Mouse (Mus musculus) lung, adult 2 months (tissue): ENCODE measurements around the gene Prrc2b. TPM values are rescaled to one million over a fixed set of nuclear protein-coding genes. Genes with fewer than 3 reads are reported as not detected.

Experiments used
- DNase-seq: peaks from one replicate; pipeline ENCODE4 v3.0.0; 2022
- H3K4me1 ChIP-seq: fragments of 200-500 bp; 2 replicates; pipeline ENCODE4 v1.6.1; 2011; ENCODE audit warnings: low read length; ENCODE audit not compliant: control insufficient read depth, insufficient read depth
- H3K4me3 ChIP-seq: fragments of 200-500 bp; replicated peaks from 2 replicates; pipeline ENCODE3; 2011; ENCODE audit warnings: low read depth, mild to moderate bottlenecking, control low read depth, low read length; ENCODE audit errors: extremely low read depth
- CTCF ChIP-seq: fragments of 200-500 bp; IDR thresholded peaks from 2 replicates; pipeline ENCODE4 v1.5.1; 2011; ENCODE audit warnings: mild to moderate bottlenecking, low read length, control low read depth; ENCODE audit not compliant: insufficient read depth
- POLR2A ChIP-seq: fragments of 200-500 bp; IDR thresholded peaks from 2 replicates; pipeline ENCODE4 v1.6.1; 2011; ENCODE audit warnings: low read depth, mild to moderate bottlenecking, control low read depth, low read length, borderline replicate concordance; ENCODE audit errors: extremely low read depth
- WGBS: fragments of 180-500 bp; shearing (Covaris S2); methylation state at CpG from one replicate; pipeline ENCODE4 v1.1.7; 2018; 5-methylcytosine and 5-hydroxymethylcytosine counted together
- polyA plus RNA-seq: library from polyadenylated mRNA; depleted of rRNA; stranded (reverse); fragments of >200 nt; gene quantifications from 2 replicates; pipeline ENCODE4 v1.2.3, GENCODE M21; 2012; rRNA removed

Gene Prrc2b
- 67.9 and 68.5 TPM in 2 replicates for polyA plus RNA-seq

DNA sequence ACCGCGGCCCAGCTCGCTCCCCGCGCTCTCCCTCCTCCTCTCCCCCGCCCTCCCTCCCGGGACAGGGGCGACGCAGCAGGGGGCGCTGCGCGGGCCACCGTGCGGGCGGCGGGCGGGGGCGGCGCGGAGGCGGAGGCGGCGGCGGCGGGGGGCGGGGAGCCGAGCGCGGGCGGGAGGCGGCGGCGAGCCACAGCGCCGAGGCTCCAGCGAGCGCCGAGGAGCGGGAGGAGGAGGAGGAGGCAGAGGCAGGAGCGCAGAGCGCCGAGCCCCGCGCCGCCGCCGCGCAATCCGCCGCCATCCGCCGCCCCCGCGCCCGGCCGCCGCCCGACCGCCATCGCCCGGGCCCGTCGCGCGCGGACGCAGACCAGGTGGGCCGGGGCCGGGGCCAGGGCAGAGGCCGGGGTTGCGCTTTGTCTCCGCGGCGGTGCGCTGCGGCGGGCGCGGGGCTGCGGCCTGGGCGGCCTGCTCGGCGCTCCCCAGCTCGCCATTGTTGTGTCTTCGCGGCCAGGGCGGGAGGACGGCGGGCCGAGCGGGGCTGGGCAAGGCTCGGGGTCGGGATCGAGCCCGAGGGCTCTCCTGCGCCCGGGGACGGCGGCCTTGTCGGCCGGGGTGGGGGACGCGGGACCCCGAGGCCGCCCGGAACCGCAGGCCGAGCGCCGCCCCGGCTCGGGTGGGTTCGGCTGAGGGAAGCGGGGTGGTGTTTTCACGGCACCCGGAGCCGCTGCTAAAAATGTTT is at the start of gene Prrc2b:
Gene Prrc2b (plus strand): TSS at position 159 of the 736 bp plus-strand sequence.
- 2% methylated on average over 74 of the region's 117 CpGs for WGBS
- H3K4me3 ChIP-seq = peak within 1 kb of the TSS; percentile 91
- DNase-seq = peak; percentile 64

GRCm38 (mm10) chr2:32102944-32103343 is 47.9 kb upstream of the Prrc2b start:
- no peak for DNase-seq
- 66% methylated on average over 5 of the region's 5 CpGs for WGBS
- no peaks in the 10 kb centered on the region for H3K4me1 ChIP-seq
- no peak for TF ChIP-seq CTCF
- TF ChIP-seq POLR2A = no peak
- H3K4me3 ChIP-seq = no peak overlapping the region

More for the DNA sequence above, at the start of gene Prrc2b:
- peaks cover 21% of the 10 kb centered on the region for H3K4me1 ChIP-seq
- TF ChIP-seq CTCF (no peak), POLR2A (peak; percentile 59; the same call in 1 of the 2 replicates)

- no peaks in the 10 kb centered on the region for H3K4me1 ChIP-seq
- H3K4me3 ChIP-seq = no peak overlapping the region
- TF ChIP-seq POLR2A = no peak
- TF ChIP-seq CTCF = no peak
- no peak for DNase-seq
- WGBS = 78% methylated on average over 7 of the region's 7 CpGs
Measured at GRCm38 (mm10) chr2:32103557-32103956, 47.3 kb upstream of the Prrc2b start.

DNA sequence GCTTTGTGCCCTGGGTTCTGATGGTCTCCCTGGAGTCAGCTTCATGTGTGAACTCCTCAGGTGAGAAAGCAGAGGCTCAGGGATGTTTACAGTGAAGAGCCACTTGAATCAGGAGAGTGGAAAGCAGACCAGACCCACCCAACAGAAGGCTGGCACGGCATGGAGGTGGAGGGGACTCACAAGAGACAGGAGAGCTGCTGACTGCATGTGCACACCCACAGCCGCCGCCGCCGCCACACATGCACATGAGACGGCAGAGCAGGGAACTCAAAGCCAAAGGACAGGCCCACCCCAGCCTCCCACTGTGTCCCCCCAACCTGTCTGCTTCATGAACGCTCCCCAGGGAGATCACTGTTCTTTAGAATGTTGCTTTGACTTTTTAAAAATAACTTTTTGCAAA is 46.8 kb upstream of the Prrc2b start:
- WGBS = 88% methylated on average over 7 of the region's 7 CpGs
- no peaks in the 10 kb centered on the region for H3K4me1 ChIP-seq

GRCm38 (mm10) chr2:32105117-32105913 is 45.6 kb upstream of the Prrc2b start:
- WGBS = 79% methylated on average over 16 of the region's 16 CpGs
- no peak for TF ChIP-seq CTCF
- TF ChIP-seq POLR2A = no peak
- Histone ChIP-seq H3K4me3 (no peak overlapping the region), H3K4me1 (no peaks in the 10 kb centered on the region)
- no peak for DNase-seq

More for the DNA sequence above, 46.8 kb upstream of the Prrc2b start:
- DNase-seq = no peak
- TF ChIP-seq POLR2A (no peak), CTCF (no peak)
- no peak overlapping the region for H3K4me3 ChIP-seq

DNA sequence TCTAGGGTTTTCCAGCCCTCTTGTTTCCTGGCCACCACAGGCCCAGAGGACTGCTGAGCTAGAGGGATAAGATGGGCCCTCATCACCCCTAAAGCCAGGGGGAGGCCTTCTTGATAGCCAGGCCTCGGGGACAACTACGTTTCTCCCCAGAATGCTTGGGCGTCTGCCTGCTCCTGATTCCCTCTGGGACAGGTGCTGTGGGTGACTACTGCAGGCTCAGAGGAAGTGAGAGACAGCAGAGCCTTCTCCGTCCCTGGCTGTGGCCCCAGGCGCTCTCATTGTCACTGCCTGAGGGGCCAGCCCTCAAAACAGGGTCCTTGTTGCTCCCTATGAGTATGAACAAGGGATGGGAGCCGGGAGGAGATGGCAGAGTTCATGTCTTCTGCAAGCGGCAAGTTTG is 45.0 kb upstream of the Prrc2b start:
- H3K4me3 ChIP-seq = no peak overlapping the region
- DNase-seq = no peak
- 79% methylated on average over 7 of the region's 7 CpGs for WGBS
- no peaks in the 10 kb centered on the region for H3K4me1 ChIP-seq
- no peak for TF ChIP-seq CTCF
- no peak for TF ChIP-seq POLR2A

- WGBS = 84% methylated on average over 1 of the region's 1 CpGs
- Histone ChIP-seq H3K4me3 (no peak overlapping the region), H3K4me1 (no peaks in the 10 kb centered on the region)
- no peak for TF ChIP-seq POLR2A
- no peak for TF ChIP-seq CTCF
- DNase-seq = no peak
Measured at GRCm38 (mm10) chr2:32111268-32111667, 39.6 kb upstream of the Prrc2b start.

GRCm38 (mm10) chr2:32112548-32112947 is 38.3 kb upstream of the Prrc2b start:
- Histone ChIP-seq H3K4me3 (no peak overlapping the region), H3K4me1 (no peaks in the 10 kb centered on the region)
- WGBS = 46% methylated on average over 2 of the region's 2 CpGs
- no peak for DNase-seq
- TF ChIP-seq POLR2A = no peak
- TF ChIP-seq CTCF = no peak

GRCm38 (mm10) chr2:32115851-32116268 is 35.0 kb upstream of the Prrc2b start:
- TF ChIP-seq CTCF (no peak), POLR2A (no peak)
- no peaks in the 10 kb centered on the region for H3K4me1 ChIP-seq
- H3K4me3 ChIP-seq = no peak overlapping the region
- WGBS = 82% methylated on average over 4 of the region's 4 CpGs
- DNase-seq = no peak
